Mouse (Mus musculus): ENCODE data around the gene Tcfl5. TPM values are rescaled to one million over a fixed set of nuclear protein-coding genes. Genes with fewer than 3 reads are reported as not detected.

The Tcfl5 gene
- polyA plus RNA-seq, 1 experiment from 2014 or later, result 0.05 TPM

DNA sequence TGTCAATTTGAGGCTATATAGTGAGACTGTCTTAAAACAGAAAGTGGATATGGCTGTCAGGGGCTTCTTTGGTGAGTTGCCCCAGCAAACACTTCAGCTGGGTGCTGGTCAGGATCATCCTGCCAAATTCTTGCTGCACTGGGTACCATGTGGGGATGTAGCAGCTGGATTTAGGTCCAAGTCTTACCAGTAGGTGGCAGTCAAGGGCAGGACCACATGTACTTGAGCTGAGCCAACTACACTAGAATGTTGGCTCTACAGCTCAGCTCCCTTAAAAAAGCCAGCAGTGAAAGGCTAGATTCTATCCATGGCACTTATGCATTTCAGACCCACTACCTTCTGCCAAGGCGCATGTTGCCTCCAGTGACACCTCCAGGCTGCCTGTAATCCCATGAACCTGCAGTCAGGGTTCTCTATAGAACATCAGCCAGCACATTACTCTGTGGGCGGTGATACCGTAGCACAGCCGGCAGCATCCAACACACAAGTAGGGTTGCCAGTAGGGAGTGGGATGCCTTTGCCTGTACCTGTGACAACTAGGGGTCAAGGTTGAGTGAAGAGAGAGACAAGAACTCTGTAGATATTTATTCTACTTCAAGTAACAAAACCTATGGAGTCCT, 15.0 kb upstream of the Tcfl5 start:
- no peak overlapping the region for H3K4me3 ChIP-seq
- 71% methylated on average over 4 of the region's 4 CpGs for WGBS
- H3K27me3 ChIP-seq, result no peaks in the 10 kb centered on the region
- ATAC-seq (replicated peaks; ENCODE audit: insufficient number of reproducible peaks, insufficient read depth, low FRiP score, low read depth), result no peak
- H3K27ac ChIP-seq, result no peak overlapping the region
- H3K36me3 ChIP-seq, result peaks cover 13% of the 10 kb centered on the region
- H3K4me2 ChIP-seq, result no peak overlapping the region
- no peaks in the 10 kb centered on the region for H3K9me3 ChIP-seq (replicated peaks)
- H3K9ac ChIP-seq, result no peak overlapping the region
- peaks cover 2% of the 10 kb centered on the region; the same call in 1 of the 2 replicates for H3K4me1 ChIP-seq (replicated peaks)

- Histone ChIP-seq H3K27ac (no peak overlapping the region), H3K27me3 (no peaks in the 10 kb centered on the region), H3K4me3 (no peak overlapping the region), H3K9me3 (replicated peaks) (no peaks in the 10 kb centered on the region), H3K4me1 (replicated peaks) (peaks cover 2% of the 10 kb centered on the region; the same call in 1 of the 2 replicates), H3K36me3 (no peaks in the 10 kb centered on the region), H3K4me2 (no peak overlapping the region), H3K9ac (no peak overlapping the region)
- no peak for ATAC-seq (replicated peaks; ENCODE audit: insufficient number of reproducible peaks, insufficient read depth, low FRiP score, low read depth)
- 66% methylated on average over 6 of the region's 6 CpGs for WGBS
Measured at GRCm38 (mm10) chr2:180655150-180655549, 12.6 kb upstream of the Tcfl5 start.

GRCm38 (mm10) chr2:180654666-180655065, 12.2 kb upstream of the Tcfl5 start:
- Histone ChIP-seq H3K4me1 (replicated peaks) (peaks cover 2% of the 10 kb centered on the region; the same call in 1 of the 2 replicates), H3K36me3 (no peaks in the 10 kb centered on the region), H3K9ac (no peak overlapping the region), H3K9me3 (replicated peaks) (no peaks in the 10 kb centered on the region), H3K27ac (no peak overlapping the region), H3K4me3 (no peak overlapping the region), H3K4me2 (no peak overlapping the region), H3K27me3 (no peaks in the 10 kb centered on the region)
- ATAC-seq (replicated peaks; ENCODE audit: insufficient number of reproducible peaks, insufficient read depth, low FRiP score, low read depth), result no peak
- 77% methylated on average over 7 of the region's 7 CpGs for WGBS

GRCm38 (mm10) chr2:180646841-180647240, 4.3 kb upstream of the Tcfl5 start:
- Histone ChIP-seq H3K9ac (no peak overlapping the region), H3K4me2 (no peak overlapping the region), H3K4me3 (no peak overlapping the region), H3K27ac (no peak overlapping the region), H3K36me3 (no peaks in the 10 kb centered on the region), H3K9me3 (replicated peaks) (peaks cover 18% of the 10 kb centered on the region), H3K27me3 (peaks cover 36% of the 10 kb centered on the region), H3K4me1 (replicated peaks) (0 out of 2 replicates have a peak, but pooled peaks cover 2% of the 10 kb centered on the region)
- ATAC-seq (replicated peaks; ENCODE audit: insufficient number of reproducible peaks, insufficient read depth, low FRiP score, low read depth), result no peak

- Histone ChIP-seq H3K9ac (no peak overlapping the region), H3K9me3 (replicated peaks) (peaks cover 18% of the 10 kb centered on the region), H3K4me1 (replicated peaks) (0 out of 2 replicates have a peak, but pooled peaks cover 2% of the 10 kb centered on the region), H3K4me3 (no peak overlapping the region), H3K27me3 (peaks cover 65% of the 10 kb centered on the region), H3K4me2 (no peak overlapping the region), H3K27ac (no peak overlapping the region), H3K36me3 (no peaks in the 10 kb centered on the region)
- no peak for ATAC-seq (replicated peaks; ENCODE audit: insufficient number of reproducible peaks, insufficient read depth, low FRiP score, low read depth)
Measured at GRCm38 (mm10) chr2:180643626-180644025, 1.1 kb upstream of the Tcfl5 start.

DNA sequence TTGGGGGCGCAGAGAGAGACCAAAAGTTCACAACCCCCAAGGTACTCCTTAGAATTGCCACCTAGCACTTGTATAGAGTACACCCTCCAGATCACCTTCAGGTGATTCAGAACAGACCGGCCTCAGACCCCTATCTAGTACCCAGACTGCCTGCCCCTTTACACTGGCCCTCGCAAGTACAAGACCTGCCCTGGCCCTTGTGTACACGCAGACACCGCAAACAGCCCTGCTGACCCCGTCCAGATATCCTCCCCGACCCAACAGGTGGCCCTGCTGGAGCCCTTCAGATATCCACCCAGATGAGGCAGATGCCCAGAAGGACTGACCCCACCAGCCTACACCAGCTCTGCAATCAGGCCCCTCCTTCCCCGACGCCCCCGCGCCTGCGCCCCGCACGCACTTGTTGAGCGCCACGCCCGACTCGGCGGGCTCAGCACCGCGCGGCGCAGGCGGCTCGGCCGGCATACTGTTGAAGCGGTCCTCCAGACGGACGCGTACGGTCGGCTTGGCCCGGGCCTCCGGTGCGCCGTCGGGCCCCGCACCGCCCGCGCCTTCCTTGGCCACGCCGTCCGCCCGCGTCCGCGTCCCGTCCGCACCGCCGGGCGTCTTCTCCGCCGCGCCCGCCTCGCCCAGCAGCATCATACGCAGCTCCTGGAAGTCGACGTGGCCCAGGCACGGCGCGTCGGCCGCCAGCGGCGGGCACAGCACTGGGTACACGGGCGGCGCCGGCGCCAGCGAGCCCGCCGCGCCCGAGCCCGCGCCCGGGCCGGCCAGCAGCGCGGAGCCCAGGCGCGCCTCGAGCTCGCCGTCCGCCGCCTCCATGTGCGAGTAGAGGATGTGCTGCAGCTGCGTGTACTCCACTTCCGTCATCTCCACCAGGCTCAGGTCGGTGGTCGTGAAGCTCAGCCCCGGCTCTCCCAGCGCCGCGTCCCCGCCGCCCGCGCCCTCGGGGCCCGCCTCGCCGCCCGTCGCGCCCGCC, 643 bp downstream of the Tcfl5 start:
- peaks cover 69% of the 10 kb centered on the region for H3K27me3 ChIP-seq
- peaks cover 18% of the 10 kb centered on the region for H3K9me3 ChIP-seq (replicated peaks)
- no peak overlapping the region for H3K9ac ChIP-seq
- H3K4me1 ChIP-seq (replicated peaks), result 0 out of 2 replicates have a peak, but pooled peaks cover 2% of the 10 kb centered on the region
- WGBS, result 2% methylated on average over 88 of the region's 112 CpGs
- peak; percentile 27; the same call in 1 of the 2 replicates for ATAC-seq (replicated peaks; ENCODE audit: insufficient number of reproducible peaks, insufficient read depth, low FRiP score, low read depth)
- H3K4me3 ChIP-seq, result peak overlapping the region; percentile 36
- H3K27ac ChIP-seq, result no peak overlapping the region
- H3K4me2 ChIP-seq, result peak overlapping the region; percentile 56
- no peaks in the 10 kb centered on the region for H3K36me3 ChIP-seq

DNA sequence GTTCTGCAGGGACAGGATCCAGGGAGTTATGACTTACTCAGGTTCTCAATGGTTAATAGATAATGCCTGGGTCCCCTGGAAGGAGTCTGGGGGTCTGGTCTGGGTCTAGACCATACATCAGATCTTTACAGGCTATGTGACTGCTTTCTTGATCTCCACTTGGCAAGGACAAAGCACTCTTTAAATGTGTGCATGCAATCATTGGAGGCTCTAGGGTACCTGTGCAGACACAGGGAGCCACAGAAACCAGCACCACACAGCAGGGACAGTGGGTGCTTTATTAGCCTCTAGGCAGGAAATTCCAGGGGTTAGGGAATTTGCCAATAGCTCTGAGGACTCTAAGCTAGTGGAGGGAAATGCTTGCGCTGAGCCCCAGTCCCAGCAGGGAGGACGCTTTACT, 30.6 kb downstream of the Tcfl5 start:
- Histone ChIP-seq H3K27ac (no peak overlapping the region), H3K9ac (no peak overlapping the region), H3K27me3 (no peaks in the 10 kb centered on the region; the same call in 1 of the 2 replicates), H3K9me3 (replicated peaks) (no peaks in the 10 kb centered on the region), H3K4me2 (no peak overlapping the region), H3K4me3 (no peak overlapping the region), H3K4me1 (replicated peaks) (no peaks in the 10 kb centered on the region), H3K36me3 (no peaks in the 10 kb centered on the region)
- 67% methylated on average over 2 of the region's 2 CpGs for WGBS
- ATAC-seq (replicated peaks; ENCODE audit: insufficient number of reproducible peaks, insufficient read depth, low FRiP score, low read depth), result no peak

GRCm38 (mm10) chr2:180610283-180610682, 32.2 kb downstream of the Tcfl5 start:
- no peak overlapping the region for H3K27ac ChIP-seq
- 74% methylated on average over 4 of the region's 4 CpGs for WGBS
- H3K9me3 ChIP-seq (replicated peaks), result no peaks in the 10 kb centered on the region
- no peak for ATAC-seq (replicated peaks; ENCODE audit: insufficient number of reproducible peaks, insufficient read depth, low FRiP score, low read depth)
- no peaks in the 10 kb centered on the region; the same call in 1 of the 2 replicates for H3K27me3 ChIP-seq
- no peaks in the 10 kb centered on the region; the same call in 1 of the 2 replicates for H3K4me1 ChIP-seq (replicated peaks)
- H3K36me3 ChIP-seq, result no peaks in the 10 kb centered on the region
- no peak overlapping the region for H3K4me3 ChIP-seq
- no peak overlapping the region for H3K4me2 ChIP-seq
- H3K9ac ChIP-seq, result no peak overlapping the region

DNA sequence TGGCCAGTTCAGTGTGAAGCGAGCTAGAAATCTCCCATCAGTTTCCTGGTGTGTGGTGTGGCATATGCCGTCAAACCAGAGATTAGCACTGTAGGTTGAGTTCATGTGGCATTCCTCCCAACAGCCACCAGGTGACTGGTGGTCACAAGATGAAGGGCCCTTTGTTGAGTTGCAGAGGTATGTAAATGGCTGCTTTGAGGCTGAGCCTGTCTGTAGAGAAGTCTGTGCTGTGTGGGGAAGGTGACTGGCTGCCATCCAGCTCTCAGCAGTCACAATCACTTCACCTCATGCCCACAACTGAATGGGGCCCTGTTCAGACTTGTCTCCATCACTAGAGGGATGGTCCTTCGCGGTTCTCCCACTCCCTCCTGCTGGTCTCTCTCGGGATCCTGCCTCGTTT, 37.7 kb downstream of the Tcfl5 start:
- WGBS, result 43% methylated on average over 6 of the region's 6 CpGs
- no peak overlapping the region for H3K9ac ChIP-seq
- H3K4me1 ChIP-seq (replicated peaks), result peaks cover 17% of the 10 kb centered on the region
- no peaks in the 10 kb centered on the region for H3K9me3 ChIP-seq (replicated peaks)
- no peak overlapping the region for H3K4me3 ChIP-seq
- H3K4me2 ChIP-seq, result no peak overlapping the region
- no peak for ATAC-seq (replicated peaks; ENCODE audit: insufficient number of reproducible peaks, insufficient read depth, low FRiP score, low read depth)
- peaks cover 10% of the 10 kb centered on the region; the same call in 1 of the 2 replicates for H3K27me3 ChIP-seq
- H3K27ac ChIP-seq, result no peak overlapping the region
- no peaks in the 10 kb centered on the region for H3K36me3 ChIP-seq

- ATAC-seq (replicated peaks; ENCODE audit: insufficient number of reproducible peaks, insufficient read depth, low FRiP score, low read depth), result no peak
- Histone ChIP-seq H3K36me3 (peaks cover 2% of the 10 kb centered on the region; the same call in 1 of the 2 replicates), H3K27me3 (peaks cover 48% of the 10 kb centered on the region)
Measured at GRCm38 (mm10) chr2:180600569-180601021, 41.9 kb downstream of the Tcfl5 start.

GRCm38 (mm10) chr2:180598157-180598705, 44.3 kb downstream of the Tcfl5 start:
- no peak for ATAC-seq (replicated peaks; ENCODE audit: insufficient number of reproducible peaks, insufficient read depth, low FRiP score, low read depth)
- no peak overlapping the region for H3K27ac ChIP-seq
- H3K4me2 ChIP-seq, result peak overlapping the region; percentile 66
- WGBS, result 4% methylated on average over 37 of the region's 41 CpGs
- H3K27me3 ChIP-seq, result peaks cover 48% of the 10 kb centered on the region
- no peaks in the 10 kb centered on the region for H3K9me3 ChIP-seq (replicated peaks)
- peak overlapping the region; percentile 44 for H3K9ac ChIP-seq
- peaks cover 19% of the 10 kb centered on the region for H3K4me1 ChIP-seq (replicated peaks)
- H3K36me3 ChIP-seq, result peaks cover 23% of the 10 kb centered on the region
- H3K4me3 ChIP-seq, result peak overlapping the region; percentile 39

More at GRCm38 (mm10) chr2:180600569-180601021, 41.9 kb downstream of the Tcfl5 start:
- Histone ChIP-seq H3K9me3 (replicated peaks) (no peaks in the 10 kb centered on the region), H3K9ac (no peak overlapping the region), H3K4me2 (no peak overlapping the region), H3K27ac (no peak overlapping the region), H3K4me1 (replicated peaks) (peaks cover 28% of the 10 kb centered on the region), H3K4me3 (no peak overlapping the region)
- WGBS, result 26% methylated on average over 9 of the region's 9 CpGs
